Mouse (Mus musculus) retina, adult 2 months (tissue): ENCODE data around the gene Vmn1r192.
"Not testable (repeated sequence)": the region's sequence is repeated elsewhere in the genome, so short reads cannot be mapped to it uniquely, and the experiment has no call there.

ENCODE experiments used
- DNase-seq: peaks from one replicate; pipeline ENCODE4 v3.0.0-alpha.2; 2012; ENCODE audit warnings: low read depth, low spot score

Vmn1r192 gene

GRCm38 (mm10) chr13:22191041-22191440, at the start of gene Vmn1r192:
Vmn1r192 (minus strand) TSS chr13:22191141.
- no peak for DNase-seq

- not testable (repeated sequence) for DNase-seq
Measured at GRCm38 (mm10) chr13:22223060-22223459, 32.1 kb upstream of the Vmn1r192 start, which contains the start of gene Vmn1r193. Vmn1r193 (minus strand) TSS chr13:22223160.

- DNase-seq = not testable (repeated sequence)
Measured at GRCm38 (mm10) chr13:22192756-22193155, 1.8 kb upstream of the Vmn1r192 start.

GRCm38 (mm10) chr13:22190385-22190784, 556 bp downstream of the Vmn1r192 start:
- DNase-seq = no peak

- no peak for DNase-seq
Measured at GRCm38 (mm10) chr13:22189313-22189712, 1.6 kb downstream of the Vmn1r192 start.

GRCm38 (mm10) chr13:22183869-22184268, 7.1 kb downstream of the Vmn1r192 start, which contains the start of gene Vmn1r191:
Vmn1r191 (minus strand) TSS chr13:22183969.
- DNase-seq = no peak

GRCm38 (mm10) chr13:22168416-22168815, 22.5 kb downstream of the Vmn1r192 start:
- no peak for DNase-seq

GRCm38 (mm10) chr13:22136495-22137293, 54.2 kb downstream of the Vmn1r192 start:
- not testable (repeated sequence) for DNase-seq
